Mouse (Mus musculus): ENCODE measurements around the gene Celf2.

Gene Celf2

GRCm38 (mm10) chr2:7080086-7080485 is 429.3 kb downstream of the Celf2 start:
- DNase-seq = no peak

DNA sequence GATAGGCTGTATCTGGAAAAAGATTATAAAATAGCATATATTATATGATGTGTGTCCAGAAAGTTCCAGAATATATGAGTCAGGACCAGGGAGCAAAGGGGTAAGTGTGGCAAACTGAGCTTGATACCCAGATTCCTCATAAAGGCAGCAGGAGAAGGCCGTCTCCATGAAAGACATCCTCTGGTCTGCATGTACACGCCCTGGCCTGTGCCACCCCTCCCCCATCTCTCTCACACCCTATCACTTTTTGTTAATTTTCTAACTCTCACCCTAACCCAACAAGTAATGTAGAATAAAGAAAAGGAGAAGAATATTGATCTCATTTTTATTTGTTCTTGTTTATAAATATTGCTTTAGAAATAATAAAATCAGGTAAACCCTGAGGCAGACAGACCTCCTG is 430.0 kb downstream of the Celf2 start:
- no peak for DNase-seq

DNA sequence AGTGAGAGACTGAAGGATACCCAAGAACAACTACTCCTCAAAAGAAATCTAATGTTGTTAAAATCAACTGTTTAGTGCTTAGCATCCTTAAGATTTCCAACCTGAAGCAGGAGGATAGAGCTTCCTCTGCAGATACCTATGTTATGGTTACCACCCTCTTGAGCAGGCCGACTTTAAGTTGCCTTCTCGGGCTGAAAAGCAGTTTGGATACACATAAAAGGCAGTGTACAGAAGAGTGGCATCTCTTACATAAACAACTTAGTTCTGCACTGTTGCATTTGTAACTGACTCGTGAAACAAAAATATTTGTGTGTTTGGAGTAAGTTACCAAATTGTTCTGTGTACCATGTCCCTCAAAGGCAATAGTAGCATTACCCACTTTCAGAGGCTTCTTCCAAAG is 435.6 kb downstream of the Celf2 start:
- DNase-seq = no peak

- no peak for DNase-seq
Measured at GRCm38 (mm10) chr2:7072344-7073265, 436.8 kb downstream of the Celf2 start.

- DNase-seq = no peak
Measured at GRCm38 (mm10) chr2:7069458-7069857, 439.9 kb downstream of the Celf2 start.

- DNase-seq = no peak
Measured at GRCm38 (mm10) chr2:7068281-7068680, 441.1 kb downstream of the Celf2 start.

DNA sequence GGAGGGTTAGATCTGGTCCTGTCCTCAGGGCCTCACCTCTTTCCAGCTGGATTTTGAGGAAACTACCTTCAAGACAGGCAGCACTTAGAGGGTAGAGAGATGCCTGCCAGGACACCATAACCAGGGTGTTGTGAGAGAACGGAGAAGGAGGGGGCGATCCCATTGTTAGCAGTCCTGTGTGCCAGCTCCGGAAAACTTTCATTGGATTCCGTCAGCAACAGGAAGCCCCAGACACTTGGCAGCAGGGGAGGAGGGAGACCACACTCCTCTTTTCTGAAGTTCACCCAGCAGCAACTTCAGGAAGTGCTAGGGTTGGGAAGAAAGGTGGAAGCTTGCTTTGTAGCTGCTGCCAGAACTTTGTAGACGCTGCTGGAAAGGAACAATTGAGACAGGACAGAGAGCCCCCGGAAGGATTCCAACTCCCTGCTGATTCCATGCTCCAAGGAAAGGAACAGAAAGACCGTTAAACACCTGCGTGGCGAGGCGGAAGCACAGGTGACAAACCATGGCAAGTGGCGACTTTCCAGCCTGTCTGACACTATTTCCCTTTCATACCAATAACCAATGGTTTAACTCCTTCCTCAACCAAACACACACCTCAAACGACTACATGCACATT is 445.7 kb downstream of the Celf2 start:
- peak; percentile 68 for DNase-seq

- peak; percentile 46 for DNase-seq
Measured at GRCm38 (mm10) chr2:7060490-7061105, 448.8 kb downstream of the Celf2 start.

DNA sequence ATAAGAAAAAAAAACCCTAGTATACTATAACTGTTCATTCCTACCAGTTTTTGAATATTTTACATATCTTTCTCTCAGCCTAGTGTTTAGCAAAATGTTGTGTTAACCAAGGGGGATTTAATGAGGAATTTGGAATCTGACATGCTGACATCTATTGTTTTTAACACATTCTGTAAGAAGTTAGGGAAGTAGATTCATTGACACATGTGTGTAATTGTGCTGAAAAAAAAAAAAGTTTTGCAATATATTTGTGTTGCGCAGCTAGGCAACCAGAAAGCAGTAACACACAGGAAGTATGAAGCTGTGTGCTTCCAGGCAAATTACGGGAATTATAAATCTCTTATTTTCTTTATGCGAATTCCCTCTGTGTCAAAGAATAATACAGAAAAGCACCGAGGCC is 453.0 kb downstream of the Celf2 start:
- DNase-seq = no peak

DNA sequence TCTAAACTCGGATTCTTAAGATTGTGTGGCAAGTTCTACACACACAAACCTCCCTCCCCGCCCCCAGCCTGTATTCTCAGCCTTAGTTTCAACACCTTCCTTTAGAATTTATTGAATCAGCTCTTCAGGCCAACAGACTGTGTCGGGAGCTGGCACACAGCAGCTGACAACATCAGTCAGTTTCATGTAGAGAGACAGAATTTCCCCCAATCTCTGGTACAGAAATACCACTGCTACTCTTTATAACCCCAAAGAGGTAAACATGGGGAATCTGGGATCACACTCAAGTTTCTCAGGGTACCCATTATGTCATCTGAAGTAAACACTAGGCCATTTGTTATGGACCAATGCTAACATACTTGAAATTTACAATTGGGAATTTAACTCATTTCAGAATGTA is 453.4 kb downstream of the Celf2 start:
- DNase-seq = peak; percentile 59

GRCm38 (mm10) chr2:7051090-7051489 is 458.3 kb downstream of the Celf2 start:
- no peak for DNase-seq

- DNase-seq = no peak
Measured at GRCm38 (mm10) chr2:7046155-7046554, 463.2 kb downstream of the Celf2 start.

- no peak for DNase-seq
Measured at GRCm38 (mm10) chr2:7045531-7045930, 463.8 kb downstream of the Celf2 start.

DNA sequence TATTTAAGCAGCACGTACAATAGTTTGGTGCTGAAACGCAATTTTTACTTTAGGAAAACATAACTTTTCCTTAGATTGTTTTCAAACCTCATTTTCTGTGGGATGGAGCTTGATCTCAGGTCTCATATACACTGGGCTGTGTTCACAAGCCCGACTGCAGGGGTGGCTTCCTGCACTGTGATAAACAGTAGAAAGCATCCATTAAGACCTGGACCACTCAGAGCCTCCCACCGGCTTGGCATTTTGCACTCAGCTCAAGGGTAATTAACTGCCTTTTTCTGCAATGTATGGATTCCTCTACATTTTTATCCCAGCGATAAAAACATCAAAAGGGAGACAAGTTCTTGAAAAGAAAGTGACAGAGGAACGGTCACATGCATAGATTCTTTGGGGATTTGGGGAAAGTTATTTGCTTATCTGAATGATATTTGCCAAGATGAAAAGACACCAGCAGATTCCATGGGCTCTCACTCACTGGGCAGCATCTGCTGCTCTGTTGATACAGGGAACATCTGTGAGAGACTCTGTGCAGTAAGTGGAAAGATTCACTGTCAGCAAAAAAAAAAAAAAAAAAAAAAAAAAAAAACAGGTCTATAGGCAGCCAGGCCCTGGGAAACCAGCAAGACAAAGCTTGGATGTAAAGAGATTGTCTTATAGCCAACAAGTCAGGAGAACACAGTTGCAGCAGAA is 465.4 kb downstream of the Celf2 start:
- no peak for DNase-seq

DNA sequence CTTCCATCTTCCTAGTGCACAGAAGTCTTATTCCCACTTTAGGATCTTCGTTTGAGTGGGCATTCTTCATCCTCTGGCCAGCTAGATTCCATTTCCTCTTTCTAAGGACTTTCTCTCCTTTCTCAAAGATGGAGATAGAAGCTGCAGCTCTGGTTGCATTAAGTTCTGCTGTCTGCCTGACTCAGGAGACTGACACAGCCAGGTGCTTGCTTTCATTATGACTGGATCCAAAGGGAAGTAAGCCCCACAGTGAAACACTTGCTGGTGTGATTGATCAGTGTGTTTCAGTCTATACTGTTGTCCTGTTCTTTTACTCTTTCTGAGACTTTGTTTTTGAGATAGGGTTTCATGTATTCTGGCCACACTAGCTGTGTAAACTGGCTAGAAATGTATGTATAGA is 468.4 kb downstream of the Celf2 start:
- no peak for DNase-seq

DNA sequence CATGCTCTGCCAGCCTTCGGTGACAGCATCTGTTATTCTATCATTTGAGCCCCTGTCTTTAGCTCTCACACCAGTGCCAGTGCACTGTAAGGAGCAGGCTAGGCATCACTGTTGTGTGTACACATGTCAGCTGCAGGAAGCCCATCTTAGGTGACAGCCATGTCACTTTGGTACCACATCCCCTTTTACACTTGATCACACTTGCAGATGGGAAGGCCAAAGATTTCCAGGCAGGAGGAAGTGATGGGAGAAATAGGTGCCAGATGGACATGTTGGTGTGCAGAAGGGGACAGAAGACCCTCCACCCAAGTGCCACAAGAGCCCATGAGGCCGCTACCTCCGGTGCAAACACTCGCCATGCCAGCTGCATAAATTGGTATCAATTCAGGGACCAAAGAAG is 470.4 kb downstream of the Celf2 start:
- no peak for DNase-seq

DNA sequence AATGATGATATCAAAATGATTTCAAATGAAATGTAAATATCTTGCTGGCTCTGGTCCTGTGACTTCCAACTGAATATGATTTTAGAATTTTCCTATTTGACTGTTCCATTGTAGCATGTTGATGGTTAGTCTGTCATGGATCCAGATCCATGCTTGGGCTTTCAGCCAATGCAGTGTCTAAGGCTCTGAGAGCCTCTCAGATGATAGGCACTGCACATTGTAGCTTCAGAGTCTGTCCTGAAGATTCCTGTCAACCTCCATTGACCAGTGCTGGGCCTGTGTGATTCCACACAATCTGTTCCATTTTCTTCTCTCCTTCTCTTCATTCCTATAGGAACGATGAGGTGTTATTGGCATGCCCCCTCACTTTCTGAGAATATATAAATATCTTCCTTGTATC is 478.0 kb downstream of the Celf2 start:
- DNase-seq = no peak

DNA sequence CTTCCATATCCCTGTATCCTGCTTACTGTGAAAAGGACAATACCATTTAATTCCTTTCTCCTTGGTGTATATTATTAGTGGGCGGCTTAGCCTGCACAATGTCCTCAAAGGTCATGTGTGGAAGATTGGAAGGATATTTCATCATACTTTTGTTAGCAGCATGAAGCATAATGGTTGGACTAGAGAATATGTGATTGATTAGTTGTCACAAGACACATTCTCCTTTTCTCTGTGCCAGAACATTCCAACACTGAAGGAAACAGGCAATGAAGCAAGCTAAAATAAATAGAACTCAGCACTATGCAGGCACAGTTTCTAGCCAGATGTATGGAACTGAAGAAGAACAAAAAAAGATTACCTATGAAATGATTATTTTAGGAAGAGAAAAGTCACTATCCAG is 482.6 kb downstream of the Celf2 start:
- no peak for DNase-seq

GRCm38 (mm10) chr2:7025594-7025993 is 483.8 kb downstream of the Celf2 start:
- peak; percentile 65 for DNase-seq

GRCm38 (mm10) chr2:7022184-7022583 is 487.2 kb downstream of the Celf2 start:
- DNase-seq = no peak

DNA sequence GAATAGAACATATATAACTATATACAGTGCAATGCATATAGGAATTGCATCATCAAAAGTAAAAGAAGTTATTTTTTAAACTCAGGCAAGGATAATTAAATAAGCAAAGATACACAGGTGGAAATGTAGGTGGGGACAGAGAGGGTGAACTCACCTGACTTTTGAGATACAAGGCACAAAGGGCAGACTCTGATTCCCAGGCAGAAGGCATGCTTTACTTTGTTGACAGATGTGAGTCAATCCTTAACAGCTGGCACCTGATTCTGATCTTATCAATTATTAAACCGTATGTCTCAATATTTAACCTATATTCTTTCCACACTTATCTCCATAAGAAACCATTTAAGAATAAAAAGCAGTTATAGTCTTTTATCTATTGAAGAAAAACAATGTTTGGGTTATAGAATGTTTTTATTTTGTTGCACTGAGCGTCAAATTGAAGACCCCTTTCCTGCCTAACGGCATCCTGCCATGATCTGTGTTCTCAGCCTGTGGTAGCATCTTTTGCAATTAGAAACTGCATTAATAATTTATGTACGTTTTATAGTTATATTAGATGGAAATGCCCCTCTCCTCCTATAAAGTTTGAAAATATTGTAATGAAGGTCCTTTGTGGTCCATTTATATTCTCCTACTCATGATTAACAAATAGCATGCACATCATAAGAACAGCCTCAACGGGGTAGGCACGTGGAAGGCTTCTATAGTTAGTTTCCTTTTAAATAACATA is 491.8 kb downstream of the Celf2 start:
- DNase-seq = no peak

- no peak for DNase-seq
Measured at GRCm38 (mm10) chr2:7013126-7013525, 496.2 kb downstream of the Celf2 start.

- DNase-seq = no peak
Measured at GRCm38 (mm10) chr2:7006816-7007215, 502.5 kb downstream of the Celf2 start.

All from lung, postnatal 10 days (tissue).